Mouse (Mus musculus) lung, postnatal 36 days (tissue): ENCODE results near the gene Cbln1.

Experiments used
- DNase-seq: peaks from one replicate; pipeline ENCODE4 v3.0.0; 2022; ENCODE audit warnings: mixed read lengths

Cbln1 gene

GRCm38 (mm10) chr8:87472271-87473236 lies at the start of gene Cbln1:
Cbln1 (minus strand) TSS chr8:87472609.
- peak; percentile 74 for DNase-seq

DNA sequence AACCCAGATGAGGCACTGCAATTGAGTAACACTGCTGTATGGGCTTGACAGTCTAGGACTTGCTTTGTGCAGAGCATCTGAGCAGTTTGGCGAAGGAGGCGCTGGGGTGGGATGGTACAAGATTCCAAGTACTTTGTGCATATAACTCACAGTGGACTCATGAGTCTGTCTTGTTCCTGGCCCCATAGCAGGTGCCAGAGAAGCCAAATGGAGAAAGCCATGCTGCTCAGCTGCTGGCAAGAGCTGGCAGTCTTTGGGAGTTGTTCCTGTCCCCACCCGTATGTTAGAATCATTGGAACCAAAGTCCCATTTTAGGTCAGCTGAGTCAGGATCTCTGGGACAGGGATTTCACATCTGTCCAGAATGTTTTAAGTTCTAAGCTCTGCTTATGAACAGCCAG lies 44.7 kb upstream of the Cbln1 start:
- DNase-seq = no peak

- no peak for DNase-seq
Observed at GRCm38 (mm10) chr8:87513796-87514195, 41.4 kb upstream of the Cbln1 start.

GRCm38 (mm10) chr8:87513350-87513749 lies 40.9 kb upstream of the Cbln1 start:
- DNase-seq = no peak

GRCm38 (mm10) chr8:87512636-87513035 lies 40.2 kb upstream of the Cbln1 start:
- DNase-seq = no peak

DNA sequence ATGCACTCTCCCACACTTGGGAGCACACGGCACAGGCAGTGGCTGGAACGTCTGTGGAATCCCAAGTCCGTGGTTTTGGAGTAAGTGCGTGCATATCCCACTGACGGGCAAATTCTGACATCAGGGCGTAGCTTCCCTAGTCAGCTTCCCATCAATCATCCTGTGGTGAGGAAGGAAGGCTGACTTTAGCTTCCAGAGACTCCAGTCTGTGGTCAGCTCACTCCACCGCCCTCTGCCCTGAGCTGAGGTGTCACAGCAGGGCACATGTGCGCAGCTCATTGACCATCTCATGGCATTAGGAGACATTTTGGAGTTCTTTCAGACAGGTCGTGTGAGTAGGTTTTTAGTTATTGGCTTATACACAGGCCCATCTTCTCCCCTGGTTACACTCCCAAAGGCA lies 34.6 kb upstream of the Cbln1 start:
- DNase-seq = no peak

GRCm38 (mm10) chr8:87504441-87504840 lies 32.0 kb upstream of the Cbln1 start:
- no peak for DNase-seq

DNA sequence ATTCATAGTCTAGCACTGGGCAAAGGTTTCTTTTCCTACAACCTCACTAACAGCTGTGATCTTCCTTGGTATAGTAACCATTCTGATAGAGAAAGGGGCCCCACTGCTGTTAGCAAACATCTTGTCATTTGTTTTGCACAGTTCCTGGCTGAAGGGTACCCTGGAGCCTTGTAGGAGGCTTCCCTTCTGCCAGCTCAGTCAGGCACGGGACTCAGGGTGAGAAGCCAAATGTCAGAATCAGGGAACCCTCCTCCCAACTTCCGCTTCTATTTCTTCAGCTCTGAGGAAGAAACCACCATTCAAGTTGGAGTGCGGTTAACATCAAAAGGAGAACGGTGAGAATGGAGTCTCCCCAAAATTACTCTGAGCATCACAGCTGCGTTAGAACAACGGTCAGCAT lies 30.3 kb upstream of the Cbln1 start:
- no peak for DNase-seq

DNA sequence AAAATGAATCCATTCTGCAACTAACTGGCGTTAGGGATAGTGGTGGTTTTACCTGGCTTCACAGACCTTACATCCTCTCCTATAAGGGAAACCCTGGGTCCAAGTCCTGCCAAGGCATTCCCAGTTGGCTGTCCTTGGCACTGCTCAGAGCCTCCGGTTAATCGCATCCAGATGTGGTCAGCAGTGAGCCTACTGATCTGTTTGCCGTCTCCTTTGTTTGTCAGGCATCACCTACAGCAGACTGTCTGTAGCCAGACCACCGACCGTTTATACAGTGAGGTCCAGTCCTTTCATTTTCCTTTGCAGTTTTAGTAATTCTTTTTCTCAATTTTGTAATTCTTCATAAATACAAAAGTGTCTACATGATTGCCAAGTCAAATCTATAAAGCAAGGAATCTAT lies 25.2 kb upstream of the Cbln1 start:
- no peak for DNase-seq

GRCm38 (mm10) chr8:87496511-87496910 lies 24.1 kb upstream of the Cbln1 start:
- no peak for DNase-seq

DNA sequence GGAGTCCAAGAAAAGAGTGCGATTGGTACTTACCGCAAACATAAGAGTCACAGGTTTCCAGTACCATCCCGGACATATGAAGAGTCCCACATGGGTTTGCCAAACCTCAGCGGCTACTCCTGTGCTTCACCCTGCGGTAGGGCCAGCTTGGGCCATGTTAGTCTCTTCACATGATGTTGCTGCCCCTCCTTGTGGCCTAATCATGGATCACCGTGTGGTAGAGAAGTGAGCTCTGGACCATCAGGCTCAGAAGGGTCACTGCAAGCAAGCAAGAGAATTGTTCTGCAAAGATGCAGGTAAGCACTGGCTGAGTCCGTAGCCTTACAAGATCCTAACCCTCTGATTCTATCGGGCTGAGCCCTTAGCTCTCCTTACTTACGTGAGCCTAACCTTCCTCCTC lies 22.5 kb upstream of the Cbln1 start:
- no peak for DNase-seq

- no peak for DNase-seq
Observed at GRCm38 (mm10) chr8:87489841-87490415, 17.5 kb upstream of the Cbln1 start.

DNA sequence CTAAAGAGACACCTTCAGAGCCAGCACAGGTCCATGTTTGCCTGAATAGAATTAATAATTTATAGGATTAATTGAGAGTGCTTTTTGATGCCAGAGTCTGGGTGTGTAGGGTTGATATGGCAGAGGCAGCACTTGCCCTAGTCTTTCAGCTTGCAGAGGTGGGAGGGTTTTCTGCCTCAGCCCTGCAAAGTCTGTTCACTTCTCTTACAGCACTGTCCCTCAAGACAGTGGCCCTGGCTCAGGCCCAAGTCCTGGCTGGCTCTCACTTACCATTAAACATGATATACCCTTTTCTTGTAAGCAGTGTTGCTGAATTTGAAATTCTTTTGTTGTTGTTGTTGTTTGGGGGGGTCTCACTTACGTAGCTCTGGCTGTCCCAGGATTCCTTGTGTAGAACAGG lies 9.0 kb upstream of the Cbln1 start:
- no peak for DNase-seq

DNA sequence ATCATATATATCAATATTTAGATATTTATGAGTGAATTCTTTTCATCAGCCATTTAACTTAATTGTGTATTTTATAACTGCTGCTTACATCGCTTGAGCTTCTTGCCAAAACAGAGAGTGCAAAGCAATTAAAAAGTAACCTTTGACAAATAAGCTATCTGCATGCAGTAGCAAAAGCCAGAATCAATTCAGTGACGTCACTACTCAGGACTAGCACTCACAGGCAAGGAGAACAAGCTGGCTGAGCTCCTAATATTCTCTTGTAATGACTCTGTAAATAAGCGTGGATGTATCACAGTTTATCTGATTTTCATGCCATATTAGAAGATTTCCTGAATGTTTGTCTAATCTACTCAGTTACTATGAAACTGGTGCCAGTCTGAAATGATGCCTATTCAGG lies 5.8 kb upstream of the Cbln1 start:
- DNase-seq = no peak

GRCm38 (mm10) chr8:87477102-87477645 lies 4.8 kb upstream of the Cbln1 start:
- DNase-seq = no peak

DNA sequence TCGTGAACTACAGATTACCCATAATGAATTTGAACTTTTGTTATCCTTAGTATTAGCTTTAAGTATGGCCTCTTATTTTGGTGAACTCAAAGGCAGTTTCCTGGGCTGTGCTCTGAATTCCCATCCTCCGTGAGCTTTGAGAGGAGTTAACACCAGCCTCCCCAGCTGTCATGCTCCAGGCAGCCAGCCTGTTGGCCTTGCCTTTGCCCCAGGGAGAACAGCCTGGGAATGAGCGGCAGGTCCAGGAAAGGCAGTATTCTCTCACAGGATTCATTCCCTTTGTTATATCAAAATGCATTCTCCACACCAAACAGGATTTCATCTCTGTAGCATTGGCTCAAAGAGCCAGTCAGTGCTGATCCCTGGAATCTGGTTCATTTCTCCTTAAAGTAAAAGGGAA lies 3.1 kb upstream of the Cbln1 start:
- DNase-seq = no peak

DNA sequence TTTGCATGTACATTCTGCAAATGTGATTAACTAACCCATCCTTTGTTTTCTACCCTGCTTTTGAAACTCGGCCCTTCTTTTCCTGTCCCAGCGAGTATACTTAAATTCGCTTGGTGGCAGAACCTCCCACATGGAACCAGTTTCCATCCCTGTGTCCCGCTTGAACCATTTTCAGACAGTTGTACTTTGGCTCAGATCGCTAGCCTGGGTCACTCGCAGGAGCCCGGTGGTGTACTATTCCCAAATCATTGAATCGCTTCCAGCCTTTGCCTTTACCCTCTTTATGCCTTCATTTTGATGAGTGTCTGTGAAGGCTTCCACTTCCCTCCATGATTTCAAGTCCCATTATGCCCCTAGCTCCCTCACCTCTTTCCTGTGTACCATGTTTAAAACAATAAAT lies 2.0 kb upstream of the Cbln1 start:
- DNase-seq = no peak

- DNase-seq = no peak
Observed at GRCm38 (mm10) chr8:87473940-87474339, 1.5 kb upstream of the Cbln1 start.

DNA sequence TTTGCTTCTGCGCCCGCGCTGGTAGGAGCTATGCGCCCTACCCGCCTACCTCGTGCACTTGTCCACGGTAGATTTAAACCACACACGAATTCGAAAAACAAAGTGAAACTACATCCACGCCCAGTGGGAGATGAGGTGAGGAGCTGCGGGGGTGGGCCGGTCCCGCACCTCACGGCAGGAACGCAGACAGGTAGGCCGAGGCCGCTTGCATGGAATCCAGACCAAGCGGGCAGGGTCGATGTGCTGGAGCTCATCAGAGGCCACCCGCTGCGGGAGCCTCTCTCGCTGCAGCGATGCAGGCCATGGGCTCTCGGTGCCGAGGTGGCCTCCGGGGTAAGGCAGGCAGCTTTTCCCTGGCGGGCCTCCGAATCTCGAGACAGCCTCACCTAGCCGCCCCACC lies 905 bp upstream of the Cbln1 start:
- DNase-seq = no peak

DNA sequence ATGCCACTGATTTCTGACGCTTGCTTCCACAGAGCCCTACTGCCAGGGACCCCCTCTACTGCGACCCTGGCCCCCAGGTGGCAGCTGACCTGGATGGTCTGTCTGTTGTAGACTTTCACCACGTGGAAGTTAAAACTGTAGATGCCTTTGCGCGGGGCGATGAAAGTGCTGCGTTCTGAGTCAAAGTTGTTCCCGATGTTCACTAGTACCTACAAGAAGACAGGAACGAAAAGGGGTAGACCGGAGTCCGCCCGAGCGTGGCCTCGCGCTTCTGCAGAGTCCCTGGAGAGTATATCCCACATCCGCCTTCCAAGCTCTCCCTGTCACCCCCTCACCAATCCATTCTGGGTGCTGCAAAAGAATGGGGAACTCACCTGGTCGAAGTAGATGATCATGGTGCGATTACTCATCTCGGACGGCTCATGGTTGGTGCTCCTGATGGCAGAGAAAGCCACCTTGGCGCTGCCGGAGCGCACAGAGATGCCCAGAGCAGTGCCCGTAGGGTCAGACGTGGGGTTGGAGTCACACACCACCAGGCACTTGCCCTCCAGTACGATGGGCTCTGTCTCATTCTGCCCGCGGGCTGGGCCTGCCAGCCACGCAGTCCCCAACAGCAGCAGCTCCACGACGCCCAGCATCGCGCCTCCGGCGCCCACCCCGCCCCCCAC lies 672 bp downstream of the Cbln1 start:
- no peak for DNase-seq

DNA sequence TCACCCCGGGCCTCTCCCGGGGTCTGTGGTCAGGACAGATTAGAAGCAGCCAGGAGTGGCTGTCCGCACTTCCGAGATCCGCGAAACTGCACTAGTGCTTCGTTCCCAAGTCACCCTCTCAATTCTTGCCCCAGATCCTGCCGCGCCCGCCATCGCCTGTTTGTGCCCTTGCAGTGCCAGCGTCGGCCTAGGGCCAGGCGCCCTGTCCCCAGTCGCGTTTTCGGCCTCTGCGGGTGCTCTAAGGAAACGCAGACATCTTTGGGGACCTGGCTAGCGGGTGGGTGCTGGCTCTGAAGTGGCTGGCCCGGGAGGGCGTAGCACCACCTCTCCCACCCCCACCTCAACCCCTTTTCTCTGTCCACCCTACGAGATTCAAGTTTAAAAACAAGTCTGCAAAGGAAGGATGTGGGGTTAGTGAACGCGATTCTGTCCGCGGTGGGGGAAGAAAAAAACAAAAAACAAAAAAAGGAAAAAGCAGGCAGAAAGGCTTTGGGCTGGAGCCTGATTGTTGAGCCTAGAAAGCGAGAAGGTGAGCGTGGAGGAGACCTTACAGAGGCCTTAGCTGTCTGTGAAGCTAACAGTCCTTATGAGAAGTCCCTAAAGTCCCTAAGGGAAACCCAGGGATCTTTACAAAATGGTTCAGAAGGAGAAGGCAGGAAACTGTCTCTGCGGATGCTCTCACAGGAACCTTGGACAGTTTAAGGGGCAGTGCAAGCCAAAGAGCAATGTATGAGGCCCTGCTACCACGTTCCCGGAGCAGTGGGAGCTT lies 1.4 kb downstream of the Cbln1 start:
- DNase-seq = no peak

DNA sequence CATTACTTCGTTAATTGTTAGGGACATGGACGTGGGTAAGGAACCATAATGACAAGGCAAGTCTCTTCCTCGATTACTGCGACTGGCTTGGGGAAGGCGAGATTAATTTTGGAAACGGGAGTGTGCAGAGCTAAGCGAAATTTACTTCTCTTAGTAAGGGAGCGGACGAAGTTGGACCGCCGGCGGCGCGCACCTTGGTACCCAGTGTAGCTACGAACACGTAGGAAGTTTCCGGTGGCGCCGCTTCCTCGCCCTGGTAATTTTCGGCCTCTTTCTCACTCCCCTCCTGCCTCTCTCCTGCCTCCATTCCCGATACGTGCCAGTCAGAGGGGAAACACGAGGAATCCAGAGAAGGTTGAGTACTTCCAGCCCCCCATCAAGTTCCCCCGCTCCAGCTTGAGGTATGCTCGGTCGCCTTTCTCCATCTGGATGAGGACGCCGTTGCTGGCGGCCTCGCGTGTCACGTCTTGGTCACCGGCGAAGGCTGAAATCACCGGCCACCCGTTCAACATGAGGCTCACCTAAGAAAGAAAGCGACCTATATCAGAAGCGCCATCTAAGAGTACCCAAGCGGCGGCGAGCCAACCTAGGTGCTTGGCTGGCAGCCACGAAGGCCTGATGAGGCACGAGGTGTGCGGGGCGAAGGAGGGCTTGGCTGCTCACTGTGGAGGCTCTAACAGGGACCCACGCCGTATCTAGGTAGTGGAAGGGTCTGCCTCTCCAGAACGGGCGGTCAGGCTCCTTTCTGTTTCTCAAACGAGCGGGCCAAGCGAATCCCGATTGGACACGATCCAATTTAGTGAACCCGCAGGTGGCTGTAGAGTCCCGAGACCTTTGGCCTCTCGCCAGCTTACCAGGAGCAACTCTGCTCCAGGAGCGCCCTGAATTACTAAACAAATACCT lies 2.2 kb downstream of the Cbln1 start:
- no peak for DNase-seq
